Mouse (Mus musculus): ENCODE measurements at regions not wholly inside any gene's neighbourhood (a gene's known extent, or its start where the extent isn't known, plus 50 kb on each side); places are given as distances from the start of the nearest gene placed in this dataset.
A peak's percentile ranks its signal among the peaks of the same experiment; 100 is the strongest.

DNA sequence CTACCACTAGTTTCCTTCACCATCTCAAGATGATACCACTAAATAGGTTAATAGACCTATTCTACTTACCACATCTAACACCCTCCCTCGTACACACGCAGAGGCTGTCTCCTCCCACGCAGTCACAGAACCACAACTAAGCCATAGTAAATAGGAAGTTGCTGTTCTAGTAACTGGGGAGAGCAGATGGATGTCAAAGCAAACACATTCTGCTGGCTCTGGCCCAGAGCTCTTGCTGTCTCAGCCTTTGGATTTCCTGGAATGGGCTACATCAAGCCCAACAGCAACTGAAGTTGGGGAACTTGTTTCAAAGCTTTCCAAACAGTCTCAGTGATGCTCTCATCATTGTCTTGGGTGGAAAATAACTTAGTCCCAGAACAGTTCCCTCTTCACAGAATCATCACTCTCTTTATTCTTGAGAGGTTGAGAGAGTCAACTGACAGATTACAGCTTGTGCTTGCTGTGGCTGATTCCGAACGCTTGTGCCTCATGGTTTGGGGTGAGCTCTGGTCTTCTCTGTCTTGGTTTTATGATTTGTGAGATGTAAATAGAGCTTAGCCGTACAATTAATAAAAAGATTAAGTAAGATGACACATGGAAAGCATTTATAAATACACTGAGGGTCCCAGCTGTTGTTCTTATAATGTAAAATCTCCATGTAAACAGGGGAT is 538.5 kb upstream of the Klf4 start:
- no peaks in the 10 kb centered on the region for H3K4me1 ChIP-seq
- no peak overlapping the region for H3K9ac ChIP-seq
- H3K4me3 ChIP-seq = no peak overlapping the region
- ATAC-seq (ENCODE audit: low FRiP score, low read depth) = no peak
- no peak overlapping the region for H3K27ac ChIP-seq
- no peak overlapping the region for H3K4me2 ChIP-seq (replicated peaks)
- 84% methylated on average over 6 of the region's 6 CpGs for WGBS
- no peaks in the 10 kb centered on the region for H3K9me3 ChIP-seq
- H3K36me3 ChIP-seq = no peaks in the 10 kb centered on the region
- no peaks in the 10 kb centered on the region for H3K27me3 ChIP-seq (replicated peaks)

DNA sequence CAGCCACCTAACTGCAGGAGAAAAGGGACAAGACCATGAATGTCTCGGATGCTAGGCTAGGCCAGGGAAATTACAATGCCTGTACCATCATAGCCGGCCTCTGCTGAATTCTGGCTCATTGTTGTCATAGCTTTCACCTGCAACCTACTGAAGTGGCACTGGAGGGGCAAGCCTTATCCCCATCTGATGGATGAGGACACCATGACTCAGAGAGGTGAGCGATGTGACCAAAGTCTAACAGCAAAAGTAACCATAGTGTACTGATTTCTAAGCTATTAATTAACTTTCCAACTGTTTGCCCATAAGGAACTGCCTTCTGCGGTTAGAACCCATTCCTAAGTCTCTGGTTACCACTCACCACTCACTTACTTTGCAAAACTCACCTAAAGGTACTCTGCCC is 536.6 kb upstream of the Klf4 start:
- H3K9ac ChIP-seq = no peak overlapping the region
- no peaks in the 10 kb centered on the region for H3K9me3 ChIP-seq
- H3K27ac ChIP-seq = no peak overlapping the region
- H3K4me1 ChIP-seq = no peaks in the 10 kb centered on the region
- H3K36me3 ChIP-seq = no peaks in the 10 kb centered on the region
- H3K27me3 ChIP-seq (replicated peaks) = no peaks in the 10 kb centered on the region
- no peak overlapping the region for H3K4me3 ChIP-seq
- ATAC-seq (ENCODE audit: low FRiP score, low read depth) = no peak
- WGBS = 92% methylated on average over 4 of the region's 4 CpGs
- no peak overlapping the region for H3K4me2 ChIP-seq (replicated peaks)

DNA sequence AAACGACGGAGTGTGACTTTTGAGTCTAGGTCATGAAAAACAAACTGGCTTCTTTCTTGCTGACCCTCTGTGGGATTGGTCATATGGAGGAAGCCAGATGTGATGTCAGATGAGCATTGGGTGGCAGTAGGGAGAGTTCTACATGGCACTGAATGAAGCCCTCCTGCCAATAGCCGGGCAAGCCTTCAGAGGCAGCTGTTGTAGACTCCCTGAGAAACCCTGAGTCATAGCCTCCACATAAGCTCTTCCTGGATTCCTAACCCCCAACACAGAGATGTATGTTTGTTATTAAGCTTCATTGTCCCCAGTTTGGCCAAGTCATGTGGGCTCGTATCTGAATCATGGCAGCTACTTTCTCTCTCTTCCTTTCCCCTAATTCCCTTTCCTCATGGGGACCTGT is 532.4 kb upstream of the Klf4 start:
- H3K4me3 ChIP-seq = no peak overlapping the region
- H3K4me2 ChIP-seq (replicated peaks) = no peak overlapping the region
- no peak overlapping the region for H3K27ac ChIP-seq
- ATAC-seq (ENCODE audit: low FRiP score, low read depth) = no peak
- H3K9ac ChIP-seq = no peak overlapping the region
- WGBS = 93% methylated on average over 4 of the region's 4 CpGs
- no peaks in the 10 kb centered on the region for H3K36me3 ChIP-seq
- H3K4me1 ChIP-seq = no peaks in the 10 kb centered on the region
- no peaks in the 10 kb centered on the region for H3K9me3 ChIP-seq
- H3K27me3 ChIP-seq (replicated peaks) = no peaks in the 10 kb centered on the region

DNA sequence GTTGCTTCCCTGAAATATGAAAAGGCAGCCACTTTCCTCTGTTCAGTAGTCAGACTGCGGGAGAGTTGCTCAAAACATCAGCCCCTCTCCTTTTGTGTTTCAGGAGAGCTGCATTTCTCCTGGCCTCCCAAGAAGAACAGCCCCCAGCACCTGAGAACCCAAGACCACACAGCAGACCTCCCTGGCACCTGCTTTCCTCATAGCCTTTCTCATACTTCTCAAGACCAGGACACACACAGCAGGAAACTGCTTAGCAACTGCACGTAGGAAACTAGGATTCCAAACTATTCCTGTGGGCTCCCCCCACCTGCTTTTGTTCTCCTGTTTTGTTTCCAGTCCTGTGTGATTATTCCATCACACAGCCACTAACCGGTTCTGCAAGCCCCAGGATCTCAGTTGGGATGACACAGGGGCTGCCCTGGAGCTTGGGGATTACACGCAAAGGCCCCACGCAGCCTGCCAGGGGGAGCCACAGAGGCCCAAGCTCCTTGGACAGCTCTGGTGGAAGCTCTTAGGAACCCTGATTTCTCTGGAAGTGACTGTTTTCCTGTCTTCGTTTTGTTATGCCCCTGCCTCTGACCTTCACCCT is 519.6 kb upstream of the Klf4 start:
- Histone ChIP-seq H3K27me3 (replicated peaks) (no peaks in the 10 kb centered on the region), H3K36me3 (no peaks in the 10 kb centered on the region), H3K9ac (no peak overlapping the region), H3K4me2 (replicated peaks) (no peak overlapping the region), H3K27ac (no peak overlapping the region), H3K9me3 (no peaks in the 10 kb centered on the region), H3K4me3 (no peak overlapping the region), H3K4me1 (no peaks in the 10 kb centered on the region)
- WGBS = 30% methylated on average over 6 of the region's 6 CpGs
- ATAC-seq (ENCODE audit: low FRiP score, low read depth) = no peak

DNA sequence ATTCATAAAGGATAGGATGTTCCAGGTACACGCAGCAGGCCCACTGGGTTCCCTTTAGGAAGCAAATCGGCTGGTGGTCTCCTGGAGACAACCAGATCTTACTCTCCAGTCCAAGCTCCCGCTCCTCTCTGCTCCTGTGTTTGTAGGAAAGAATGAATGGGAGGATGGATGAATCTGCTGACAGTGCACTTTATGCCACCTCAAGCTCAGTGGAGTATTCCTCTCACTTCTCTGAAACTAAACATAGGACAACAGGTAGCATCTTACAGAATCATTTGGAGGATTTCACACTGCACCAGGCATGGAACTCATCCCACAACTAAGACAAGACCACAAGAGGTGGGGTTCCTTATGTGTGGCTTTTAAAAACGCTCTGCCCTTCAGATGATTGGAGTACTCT is 507.1 kb upstream of the Klf4 start:
- WGBS = 86% methylated on average over 4 of the region's 4 CpGs
- Histone ChIP-seq H3K27me3 (replicated peaks) (no peaks in the 10 kb centered on the region), H3K36me3 (no peaks in the 10 kb centered on the region), H3K4me2 (replicated peaks) (no peak overlapping the region), H3K9ac (no peak overlapping the region), H3K4me3 (no peak overlapping the region), H3K9me3 (no peaks in the 10 kb centered on the region), H3K4me1 (no peaks in the 10 kb centered on the region), H3K27ac (no peak overlapping the region)
- no peak for ATAC-seq (ENCODE audit: low FRiP score, low read depth)

DNA sequence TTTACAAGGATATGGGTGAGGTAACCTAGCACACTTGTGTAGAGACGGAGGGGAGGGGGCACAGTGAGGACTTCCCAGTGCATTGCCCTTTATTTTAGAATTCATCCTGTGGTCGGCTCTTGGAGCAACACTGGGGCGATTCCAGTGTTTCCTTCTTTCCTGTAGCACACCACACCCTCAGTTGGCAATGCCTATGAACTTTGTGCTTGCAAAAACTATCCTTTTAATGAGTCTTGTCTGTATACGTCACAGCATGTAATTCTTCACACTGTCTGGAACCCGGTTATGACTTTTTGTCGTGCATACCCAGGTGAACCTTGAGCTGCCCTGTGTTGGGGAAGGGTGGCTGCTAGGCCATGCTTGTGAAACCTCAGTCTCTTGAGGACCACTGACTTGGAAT is 504.1 kb upstream of the Klf4 start:
- ATAC-seq (ENCODE audit: low FRiP score, low read depth) = no peak

DNA sequence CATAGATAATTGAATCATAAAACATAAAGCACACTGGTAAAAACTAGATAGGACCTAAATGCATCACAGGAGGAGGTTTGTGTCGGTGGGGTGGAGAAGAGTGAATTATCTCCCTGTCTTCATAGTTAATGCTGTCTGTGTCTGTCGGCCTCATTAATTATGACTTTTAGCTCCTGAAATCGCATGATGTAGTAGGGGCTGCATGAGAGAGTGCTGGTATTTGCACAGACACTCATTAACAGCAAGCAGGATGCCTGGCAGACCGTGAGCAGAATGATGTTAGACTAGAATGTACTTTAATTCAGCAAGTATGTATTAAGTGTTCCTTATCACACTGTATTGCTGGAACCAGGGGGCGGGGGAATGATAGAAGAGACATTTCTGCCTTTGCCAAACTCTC is 503.3 kb upstream of the Klf4 start:
- WGBS = 64% methylated on average over 5 of the region's 5 CpGs
- no peak overlapping the region for H3K4me2 ChIP-seq (replicated peaks)
- H3K4me1 ChIP-seq = no peaks in the 10 kb centered on the region
- no peak overlapping the region for H3K9ac ChIP-seq
- no peaks in the 10 kb centered on the region for H3K27me3 ChIP-seq (replicated peaks)
- no peaks in the 10 kb centered on the region for H3K36me3 ChIP-seq
- H3K27ac ChIP-seq = no peak overlapping the region
- ATAC-seq (ENCODE audit: low FRiP score, low read depth) = peak; percentile 78
- H3K9me3 ChIP-seq = no peaks in the 10 kb centered on the region
- no peak overlapping the region for H3K4me3 ChIP-seq

More for the DNA sequence above, 504.1 kb upstream of the Klf4 start:
- 85% methylated on average over 6 of the region's 6 CpGs for WGBS
- Histone ChIP-seq H3K4me1 (no peaks in the 10 kb centered on the region), H3K9me3 (no peaks in the 10 kb centered on the region), H3K27me3 (replicated peaks) (no peaks in the 10 kb centered on the region), H3K9ac (no peak overlapping the region), H3K4me3 (no peak overlapping the region), H3K36me3 (no peaks in the 10 kb centered on the region), H3K27ac (no peak overlapping the region), H3K4me2 (replicated peaks) (no peak overlapping the region)

DNA sequence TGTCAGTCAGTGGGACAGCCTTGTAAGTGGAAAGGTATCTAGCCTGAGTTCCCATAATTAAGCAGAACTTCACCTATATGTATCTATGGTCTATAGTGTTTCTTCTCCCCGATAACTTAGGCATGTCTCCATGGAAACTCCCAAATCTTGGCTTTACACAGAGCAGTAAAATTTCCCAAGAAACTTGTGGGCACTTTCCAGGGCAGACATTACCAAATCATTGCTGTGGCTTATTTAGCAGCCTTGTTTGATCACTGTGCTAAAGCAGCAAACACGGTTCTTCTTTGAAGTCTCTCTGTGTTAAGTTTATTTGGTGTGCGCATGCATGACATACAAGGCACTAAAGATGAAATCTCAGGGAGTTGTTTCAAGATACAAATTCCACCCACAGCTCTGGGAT is 496.2 kb upstream of the Klf4 start:
- no peak for ATAC-seq (ENCODE audit: low FRiP score, low read depth)
- Histone ChIP-seq H3K27ac (no peak overlapping the region), H3K4me3 (no peak overlapping the region), H3K4me2 (replicated peaks) (no peak overlapping the region), H3K4me1 (no peaks in the 10 kb centered on the region), H3K9ac (no peak overlapping the region), H3K27me3 (replicated peaks) (no peaks in the 10 kb centered on the region), H3K36me3 (no peaks in the 10 kb centered on the region), H3K9me3 (no peaks in the 10 kb centered on the region)
- WGBS = 86% methylated on average over 3 of the region's 3 CpGs

DNA sequence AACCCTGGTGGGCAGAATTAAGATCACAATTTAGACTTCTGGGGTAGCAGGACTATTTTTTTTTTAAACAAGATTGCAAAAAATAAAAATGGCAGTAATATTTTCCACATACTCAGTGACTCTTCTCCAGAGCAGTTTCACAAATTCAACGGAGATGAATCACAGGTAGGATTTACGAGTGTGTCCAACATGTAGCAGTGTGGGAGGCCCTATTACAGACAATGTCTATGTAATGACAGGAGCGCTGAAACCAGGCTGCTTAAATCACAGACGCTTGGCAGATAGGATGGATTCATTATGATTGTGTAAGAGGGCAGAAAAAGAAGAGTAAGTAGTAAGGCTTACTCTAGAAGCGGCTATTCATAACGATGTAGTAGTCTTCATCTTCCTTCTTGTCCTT is 495.0 kb upstream of the Klf4 start:
- 87% methylated on average over 6 of the region's 6 CpGs for WGBS
- Histone ChIP-seq H3K27ac (no peak overlapping the region), H3K9ac (no peak overlapping the region), H3K4me2 (replicated peaks) (no peak overlapping the region), H3K4me3 (no peak overlapping the region), H3K9me3 (no peaks in the 10 kb centered on the region), H3K4me1 (no peaks in the 10 kb centered on the region), H3K27me3 (replicated peaks) (no peaks in the 10 kb centered on the region), H3K36me3 (no peaks in the 10 kb centered on the region)
- ATAC-seq (ENCODE audit: low FRiP score, low read depth) = no peak

DNA sequence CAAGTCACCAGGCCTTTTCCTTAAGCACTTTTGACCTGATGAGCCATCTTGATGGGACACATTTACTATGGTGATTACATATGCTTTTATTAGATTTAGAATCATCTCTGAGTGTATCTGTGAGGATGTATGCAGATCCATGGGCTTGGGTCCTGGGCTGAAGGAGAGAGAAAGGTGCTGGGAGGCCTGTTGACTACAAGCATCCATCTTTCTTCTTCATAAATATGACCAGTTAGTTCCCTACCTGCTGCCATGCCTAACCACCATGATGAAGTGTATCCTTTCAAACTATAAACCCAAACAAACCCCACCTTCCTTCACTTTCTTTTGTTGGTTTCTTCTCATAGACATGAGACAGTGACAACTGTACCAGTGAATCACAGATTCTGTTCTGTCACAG is 492.2 kb upstream of the Klf4 start:
- Histone ChIP-seq H3K9ac (no peak overlapping the region), H3K27me3 (replicated peaks) (no peaks in the 10 kb centered on the region), H3K9me3 (no peaks in the 10 kb centered on the region), H3K27ac (no peak overlapping the region), H3K4me3 (no peak overlapping the region), H3K4me2 (replicated peaks) (no peak overlapping the region), H3K36me3 (no peaks in the 10 kb centered on the region), H3K4me1 (no peaks in the 10 kb centered on the region)
- no peak for ATAC-seq (ENCODE audit: low FRiP score, low read depth)

DNA sequence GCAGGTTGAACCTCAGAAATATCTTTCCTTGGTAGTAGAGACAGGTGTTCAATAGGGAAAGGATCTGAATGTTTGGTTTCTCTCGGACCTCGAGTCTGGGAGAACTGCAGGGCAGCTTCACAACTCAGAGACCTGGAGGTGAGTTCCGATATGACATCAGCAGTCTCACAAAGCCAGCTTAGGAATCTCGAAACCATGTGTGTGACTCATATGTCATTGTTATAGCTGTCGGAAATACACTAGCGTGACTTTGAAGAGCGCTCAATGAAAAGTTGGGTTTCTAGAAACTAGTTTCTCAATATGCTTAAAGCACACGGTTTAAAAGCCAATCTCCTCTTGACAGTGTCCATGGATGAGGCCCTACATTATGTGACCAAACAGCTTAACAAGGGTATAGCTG is 485.9 kb upstream of the Klf4 start:
- no peaks in the 10 kb centered on the region for H3K27me3 ChIP-seq (replicated peaks)
- H3K9ac ChIP-seq = no peak overlapping the region
- H3K4me2 ChIP-seq (replicated peaks) = no peak overlapping the region
- H3K4me1 ChIP-seq = no peaks in the 10 kb centered on the region
- 92% methylated on average over 8 of the region's 8 CpGs for WGBS
- H3K9me3 ChIP-seq = no peaks in the 10 kb centered on the region
- no peak for ATAC-seq (ENCODE audit: low FRiP score, low read depth)
- no peak overlapping the region for H3K27ac ChIP-seq
- H3K36me3 ChIP-seq = no peaks in the 10 kb centered on the region
- no peak overlapping the region for H3K4me3 ChIP-seq

DNA sequence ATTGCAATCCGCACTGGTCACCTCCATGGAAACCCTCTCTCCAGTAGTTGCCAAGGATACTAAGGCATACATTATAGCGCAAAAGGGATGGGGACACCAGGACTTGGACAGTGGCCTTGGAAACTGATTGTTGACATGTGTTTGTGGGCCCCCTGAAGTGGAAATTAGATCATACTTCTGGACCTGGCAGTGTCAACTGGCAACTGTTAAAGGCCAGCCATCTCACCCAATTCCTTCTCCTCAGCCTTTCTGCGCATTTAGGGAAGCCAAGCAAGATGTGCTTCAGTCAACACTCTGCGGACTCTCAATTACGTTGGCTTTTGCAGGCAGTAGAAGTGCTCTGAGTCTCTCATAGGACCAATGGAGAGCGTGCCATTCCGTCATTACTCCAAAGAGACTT is 483.2 kb upstream of the Klf4 start:
- Histone ChIP-seq H3K27ac (no peak overlapping the region), H3K4me3 (no peak overlapping the region), H3K4me2 (replicated peaks) (no peak overlapping the region), H3K36me3 (no peaks in the 10 kb centered on the region), H3K9me3 (no peaks in the 10 kb centered on the region), H3K4me1 (no peaks in the 10 kb centered on the region), H3K9ac (no peak overlapping the region), H3K27me3 (replicated peaks) (no peaks in the 10 kb centered on the region)
- ATAC-seq (ENCODE audit: low FRiP score, low read depth) = no peak
- WGBS = 89% methylated on average over 7 of the region's 7 CpGs

DNA sequence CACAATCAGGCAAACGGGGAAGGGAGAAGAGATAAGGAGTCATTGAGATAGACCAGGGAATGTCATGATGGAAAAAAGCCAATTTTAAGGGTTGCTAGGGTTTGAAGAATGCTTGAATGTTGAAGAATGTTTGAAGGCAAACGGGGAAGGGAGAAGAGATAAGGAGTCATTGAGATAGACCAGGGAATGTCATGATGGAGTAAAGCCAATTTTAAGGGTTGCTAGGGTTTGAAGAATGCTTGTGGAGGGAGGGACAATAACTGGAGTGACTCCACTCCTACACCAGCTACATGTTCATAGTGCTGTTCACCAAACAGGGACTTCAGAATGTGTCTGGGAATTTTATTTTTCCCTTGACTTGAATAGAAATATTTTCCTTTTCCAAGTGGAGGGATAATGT is 476.0 kb upstream of the Klf4 start:
- no peaks in the 10 kb centered on the region for H3K9me3 ChIP-seq
- no peak overlapping the region for H3K9ac ChIP-seq
- H3K27ac ChIP-seq = no peak overlapping the region
- no peaks in the 10 kb centered on the region for H3K4me1 ChIP-seq
- no peak overlapping the region for H3K4me2 ChIP-seq (replicated peaks)
- no peaks in the 10 kb centered on the region for H3K36me3 ChIP-seq
- WGBS = 77% methylated on average over 2 of the region's 2 CpGs
- H3K27me3 ChIP-seq (replicated peaks) = no peaks in the 10 kb centered on the region
- no peak for ATAC-seq (ENCODE audit: low FRiP score, low read depth)
- no peak overlapping the region for H3K4me3 ChIP-seq
